Comparison of ENCODE assay signal across 22 mouse cellular contexts in genomic region chr16:28696851-28697250, GRCm38 (mm10). TPM values are rescaled to one million over a fixed set of nuclear protein-coding genes. Genes with fewer than 3 reads are reported as not detected.
A peak's percentile ranks its signal among the peaks of the same experiment; 100 is the strongest.
DNase-seq lines count a peak whose midpoint lies in the region; ATAC-seq and TF ChIP-seq lines count a peak whose summit lies in the region.
"Had no signal": no experiment of that assay in that cellular context is flagged by ENCODE, and none has a peak within 500 bp of the region (broad histone marks: within the 10 kb centered on the region; RNA-seq: fewer than 3 reads in every experiment).

No protein-coding gene starts in this region.

- intact Hi-C loops in left cerebral cortex, adult 2 months (cut with DNase I), result no loop called here

- peak overlapping the region; percentile 41 for H3K4me2 ChIP-seq in myocyte (ENCODE audit: low read depth)
- H3K4me2 ChIP-seq: embryonic facial prominence, embryonic 12.5 days; forebrain, embryonic 13.5 days; forebrain, embryonic 15.5 days had no signal

- no peak overlapping the region for H3K4me3 ChIP-seq in left cerebral cortex, adult 2 months
- no peak overlapping the region for H3K4me3 ChIP-seq in myocyte
- H3K4me3 ChIP-seq: embryonic facial prominence, embryonic 10.5 days; embryonic facial prominence, embryonic 12.5 days; forebrain, embryonic 13.5 days; forebrain, embryonic 15.5 days had no signal

- no peaks in the 10 kb centered on the region for H3K27me3 ChIP-seq in myocyte (ENCODE audit: control insufficient read depth, insufficient read depth, insufficient read length)
- H3K27me3 ChIP-seq: embryonic facial prominence, embryonic 12.5 days; forebrain, embryonic 13.5 days; forebrain, embryonic 15.5 days had no signal

- no peak for TF ChIP-seq CTCF in left cerebral cortex, adult 2 months (IDR thresholded peaks at IDR 0.05)

- H3K27ac ChIP-seq in left cerebral cortex, adult 2 months, result peak overlapping the region; percentile 1; the same call in 1 of the 2 replicates
- H3K27ac ChIP-seq: embryonic facial prominence, embryonic 10.5 days; embryonic facial prominence, embryonic 12.5 days; forebrain, embryonic 13.5 days; forebrain, embryonic 15.5 days had no signal

- no peak overlapping the region for H3ac ChIP-seq in myocyte (ENCODE audit: control insufficient read depth, insufficient read length)

- no peaks in the 10 kb centered on the region for H3K36me3 ChIP-seq in myocyte (ENCODE audit: control insufficient read depth, insufficient read depth)
- H3K36me3 ChIP-seq: embryonic facial prominence, embryonic 10.5 days; embryonic facial prominence, embryonic 12.5 days; forebrain, embryonic 15.5 days had no signal

- no peaks in the 10 kb centered on the region for H3K79me2 ChIP-seq in myocyte (ENCODE audit: control insufficient read depth, insufficient read depth)

- no peak for TF ChIP-seq POLR2A in myocyte (IDR thresholded peaks at IDR 0.05; ENCODE audit: insufficient read length, low read depth)

- ATAC-seq in frontal cortex, adult (ENCODE audit: low TSS enrichment), result peak; percentile 56
- ATAC-seq: forebrain, embryonic 13.5 days; forebrain, embryonic 15.5 days; forebrain, postnatal 0 days had no signal

- no peak for DNase-seq in frontal cortex, postnatal 10 days (ENCODE audit: low spot score in 2 of 2)
- DNase-seq in left cerebral cortex, adult 2 months (ENCODE audit: extremely low spot score in 1 of 2, low spot score in 2 of 2), result no peak
- no peak for DNase-seq in left cerebral cortex, adult 18-20 months (ENCODE audit: low spot score in 2 of 2)
- no peak for DNase-seq in layer of hippocampus, adult 11-12 months (ENCODE audit: low spot score)
- DNase-seq: adrenal gland, adult 2 months; adrenal gland, postnatal 10 days; adrenal gland, postnatal 25 days; B cell, adult 2 months; cerebellum, adult 11-12 months; cerebellum, adult 2 months; cerebellum, adult 9-10 months; cerebellum, postnatal 10 days; cerebellum, postnatal 25 days; forebrain, postnatal 0 days had no signal

TF ChIP-seq in myocyte, 11 proteins besides CTCF, POLR2A, EP300 and RAD21:
- TF ChIP-seq MYOG (IDR thresholded peaks at IDR 0.05; ENCODE audit: control insufficient read depth in 1 of 3, insufficient read depth in 1 of 3, insufficient read length in 2 of 3, low read depth in 2 of 3) (peak in 1 of 3 experiments; percentile 49), MYOD1 (IDR thresholded peaks at IDR 0.05; ENCODE audit: control insufficient read depth in 1 of 3, insufficient read length in 2 of 3, low read depth in 2 of 3) (peak; percentile 42 to 66 (median 53)), TCF12 (IDR thresholded peaks at IDR 0.05; ENCODE audit: insufficient read depth, poor library complexity, severe bottlenecking) (no peak), E2F4 (IDR thresholded peaks at IDR 0.05; ENCODE audit: insufficient read depth) (no peak)
TF ChIP-seq in myocyte: peak in this region for 2.

RNA-seq across cellular contexts. Expression of gene Fgf12, which starts 56.0 kb away (rescaled TPM):
- total RNA-seq in left cerebral cortex, adult 2 months (2021), result 100 to 1,000 TPM; 300 to 315 TPM
- total RNA-seq in left cerebral cortex, adult 18-20 months (2021), result 100 to 1,000 TPM; 287 to 324 TPM
- polyA plus RNA-seq in myocyte (2012; fragmentation: generic; extraction: Trizol), result not detected
- total RNA-seq: ES-E14, MEL had no signal
